ENCODE assay signal across 8 mouse cellular contexts in genomic region chr5:34582314-34582675, GRCm38 (mm10). TPM values are rescaled to one million over a fixed set of nuclear protein-coding genes. Genes with fewer than 3 reads are reported as not detected.
DNase-seq lines count a peak whose midpoint lies in the region; ATAC-seq and TF ChIP-seq lines count a peak whose summit lies in the region.
"Had no signal": no experiment of that assay in that cellular context is flagged by ENCODE, and none has a peak within 500 bp of the region (broad histone marks: within the 10 kb centered on the region; RNA-seq: fewer than 3 reads in every experiment).

No protein-coding gene starts in this region.

- no peak for ATAC-seq in activated CD4-positive, CD25-positive, alpha-beta regulatory T cell, adult 4 months

- H3K4me1 ChIP-seq in ES-E14 (ENCODE audit: control insufficient read depth in 2 of 2, insufficient read depth in 2 of 2, low read length in 2 of 2, poor library complexity in 1 of 2), result peaks cover 9 to 10% of the 10 kb centered on the region in 2 experiments
- H3K4me1 ChIP-seq in cortical plate, adult 2 months (ENCODE audit: control insufficient read depth, insufficient read depth, low read length), result peaks cover 8% of the 10 kb centered on the region

- H3K9me3 ChIP-seq in ES-E14 (ENCODE audit: control insufficient read depth, insufficient read depth, low read depth, low read length), result no peaks in the 10 kb centered on the region

- in situ Hi-C loops in ES-E14 (cut with MboI; ENCODE audit: low sequenced_read_pairs in 2 of 2, unreplicated experiment in 2 of 2), result no loop called here

- peak overlapping the region; percentile 54; the same call in 1 of the 2 replicates for H3K9ac ChIP-seq in ES-E14 (ENCODE audit: insufficient read depth, low read depth, low read length, poor library complexity, severe bottlenecking)

- no peak for TF ChIP-seq POLR2A in cortical plate, adult 2 months (IDR thresholded peaks at IDR 0.05; ENCODE audit: extremely low read depth, insufficient read depth, low read length)

- peak overlapping the region; percentile 62; the same call in 1 of the 2 replicates for H3K27ac ChIP-seq in ES-E14 (ENCODE audit: insufficient read depth, low read depth, low read length, poor library complexity, severe bottlenecking)
- H3K27ac ChIP-seq in cortical plate, adult 2 months (ENCODE audit: insufficient read depth, low read length), result peak overlapping the region; percentile 39
- H3K27ac ChIP-seq: macrophage had no signal

- 0 out of 4 replicates have a peak overlapping the region, but pooled peaks of 1 of the 2 experiments have one; percentile 0 for H3K4me3 ChIP-seq in ES-E14 (ENCODE audit: insufficient read depth in 1 of 2, low read depth in 1 of 2, low read length in 2 of 2, poor library complexity in 1 of 2, severe bottlenecking in 1 of 2)
- no peak overlapping the region for H3K4me3 ChIP-seq in cortical plate, adult 2 months (ENCODE audit: insufficient read depth, low read length)

- H3K36me3 ChIP-seq in ES-E14 (ENCODE audit: control insufficient read depth, insufficient read depth, low read length, poor library complexity, severe bottlenecking), result no peaks in the 10 kb centered on the region

- no peak for TF ChIP-seq CTCF in cortical plate, adult 2 months (IDR thresholded peaks at IDR 0.05; ENCODE audit: extremely low read depth, insufficient read depth, low read length)

- peak; percentile 16 for DNase-seq in kidney, adult 9 months
- DNase-seq in kidney, postnatal 10 days, result no peak
- DNase-seq in ES-E14 (ENCODE audit: low read depth, low spot score) (no peak), liver (peak; percentile 67)
- no peak for DNase-seq in spleen, adult 18-20 months

TF ChIP-seq in ES-E14, 5 proteins besides CTCF, POLR2A, EP300 and RAD21:
- TF ChIP-seq CHD2 (IDR thresholded peaks at IDR 0.05; ENCODE audit: low read depth, low read length) (no peak), HCFC1 (IDR thresholded peaks at IDR 0.05; ENCODE audit: borderline replicate concordance, insufficient read depth, low read length) (no peak), ZC3H11A (IDR thresholded peaks at IDR 0.05; ENCODE audit: borderline replicate concordance, low read depth, low read length) (no peak), MAFK (IDR thresholded peaks at IDR 0.05; ENCODE audit: insufficient read depth, low read depth, low read length) (no peak), ZNF384 (IDR thresholded peaks at IDR 0.05; ENCODE audit: low read depth, low read length) (no peak)

RNA-seq across cellular contexts. Expression of gene Add1, which starts 8.8 kb away (rescaled TPM):
- total RNA-seq in ES-E14 (2012; rRNA removed), result 57.5 and 78.4 TPM in 2 replicates
- polyA plus RNA-seq in cortical plate, adult 2 months (2012; rRNA removed), result 375 and 376 TPM in 2 replicates
- 100 to 1,000 TPM in 1 of 2 experiments, 10 to 100 TPM in 1; 98.4 to 118 TPM for polyA plus RNA-seq in activated CD4-positive, CD25-positive, alpha-beta regulatory T cell, adult 4 months (2017; shearing (Covaris generic))

RNA-seq across cellular contexts. Expression of gene Mfsd10, which starts 54.7 kb away (rescaled TPM):
- total RNA-seq in ES-E14 (2012; rRNA removed), result 192 and 348 TPM in 2 replicates
- polyA plus RNA-seq in cortical plate, adult 2 months (2012; rRNA removed), result 103 and 106 TPM in 2 replicates
- 10 to 100 TPM; 70.0 to 77.6 TPM for polyA plus RNA-seq in activated CD4-positive, CD25-positive, alpha-beta regulatory T cell, adult 4 months (2017; shearing (Covaris generic))

RNA-seq across cellular contexts. Expression of gene Sh3bp2, which starts 56.7 kb away (rescaled TPM):
- 2.4 and 3.4 TPM in 2 replicates for total RNA-seq in ES-E14 (2012; rRNA removed)
- 3.5 TPM in 2 replicates for polyA plus RNA-seq in cortical plate, adult 2 months (2012; rRNA removed)
- 1 to 10 TPM; 4.0 to 9.6 TPM for polyA plus RNA-seq in activated CD4-positive, CD25-positive, alpha-beta regulatory T cell, adult 4 months (2017; shearing (Covaris generic))

Comparison
In these comparisons a context has a peak if more than half of its experiments do, and no peak if none do; other contexts are left out.
1. DNase-seq: peak in kidney, adult 9 months (single experiment) and liver (single experiment); none in kidney, postnatal 10 days (single experiment), ES-E14 (single experiment) and spleen, adult 18-20 months (0 of 2).